Mouse (Mus musculus) CH12.LX (cell line): ENCODE measurements at regions not wholly inside any gene's neighbourhood (a gene's known extent, or its start where the extent isn't known, plus 50 kb on each side); places are given as distances from the start of the nearest gene placed in this dataset.

Source experiments
- DNase-seq: peaks from one replicate; pipeline ENCODE4 v3.0.0-alpha.2; 2013; ENCODE audit errors: extremely low read depth
- H3K27ac ChIP-seq: 2 replicates; pipeline ENCODE4 v1.5.1; 2012; ENCODE audit warnings: low read depth, mild to moderate bottlenecking, control low read depth, moderate library complexity; ENCODE audit not compliant: insufficient read depth
- H3K27me3 ChIP-seq: replicated peaks from 2 replicates; pipeline ENCODE3; 2012; ENCODE audit warnings: inconsistent platforms
- H3K36me3 ChIP-seq, 2 experiments: replicated peaks in 1 of 2; 2 replicates each; pipeline versions ENCODE3 to v1.6.1; 2012; ENCODE audit warnings: inconsistent platforms in 1 of 2, low read length in 1 of 2, mild to moderate bottlenecking in 1 of 2, mixed read lengths in 1 of 2, moderate library complexity in 1 of 2; ENCODE audit not compliant: control insufficient read depth in 1 of 2, insufficient read depth in 1 of 2
- H3K4me1 ChIP-seq, 2 experiments: 2 replicates each; pipeline ENCODE4 v1.6.1; 2012; ENCODE audit warnings: inconsistent platforms in 1 of 2, moderate library complexity in 1 of 2; ENCODE audit not compliant: insufficient read depth in 2 of 2, control insufficient read depth in 1 of 2
- H3K4me2 ChIP-seq: 2 replicates; pipeline ENCODE4 v1.6.1; 2012; ENCODE audit warnings: low read depth, mild to moderate bottlenecking, control low read depth; ENCODE audit not compliant: poor library complexity, insufficient read depth, severe bottlenecking
- H3K4me3 ChIP-seq, 3 experiments: fragments of 150-350 bp in 1 of 3; sonication (generic) in 1 of 3; replicated peaks in 1 of 3; 2 replicates each; pipeline versions ENCODE3 to v1.5.1; 2011 to 2012; ENCODE audit warnings: low read depth in 2 of 3, low read length in 2 of 3, mild to moderate bottlenecking in 2 of 3, moderate library complexity in 2 of 3, control low read depth in 1 of 3, improper control_type of control experiment in 1 of 3, inconsistent platforms in 1 of 3, mixed read lengths in 1 of 3; ENCODE audit not compliant: poor library complexity in 1 of 3
- H3K79me2 ChIP-seq: replicated peaks from 2 replicates; pipeline ENCODE4 v1.6.1; 2012; ENCODE audit warnings: mild to moderate bottlenecking, moderate library complexity; ENCODE audit not compliant: control insufficient read depth, poor library complexity, insufficient read depth, severe bottlenecking; ENCODE audit errors: extremely low read depth
- H3K9ac ChIP-seq: 2 replicates; pipeline ENCODE4 v1.6.1; 2012; ENCODE audit warnings: low read depth, mild to moderate bottlenecking, control low read depth, moderate library complexity; ENCODE audit not compliant: insufficient read depth
- H3K9me3 ChIP-seq: replicated peaks from 2 replicates; pipeline ENCODE3; 2012; ENCODE audit warnings: low read length, inconsistent platforms, mixed read lengths
- BHLHE40 ChIP-seq: IDR thresholded peaks from 2 replicates; pipeline ENCODE4 v1.6.1; 2011; ENCODE audit warnings: mild to moderate bottlenecking, low read depth, low read length, improper control_type of control experiment
- CHD1 ChIP-seq: IDR thresholded peaks from 2 replicates; pipeline ENCODE4 v1.6.1; 2012; ENCODE audit warnings: low read depth, low read length, improper control_type of control experiment, inconsistent platforms
- E2F4 ChIP-seq: IDR thresholded peaks from 2 replicates; pipeline ENCODE4 v1.6.1; 2011; ENCODE audit warnings: low read depth, low read length, improper control_type of control experiment; ENCODE audit not compliant: insufficient replicate concordance
- ELF1 ChIP-seq: IDR thresholded peaks from 2 replicates; pipeline ENCODE4 v1.6.1; 2014; ENCODE audit warnings: low read depth, mild to moderate bottlenecking, inconsistent platforms, low read length, improper control_type of control experiment
- IRF4 ChIP-seq: IDR thresholded peaks from 2 replicates; pipeline ENCODE4 v1.6.1; 2014; ENCODE audit warnings: low read depth, mild to moderate bottlenecking, inconsistent platforms, low read length, improper control_type of control experiment
- JUN ChIP-seq: IDR thresholded peaks from 2 replicates; pipeline ENCODE4 v1.6.1; 2011; ENCODE audit warnings: low read depth, mild to moderate bottlenecking, low read length, improper control_type of control experiment, moderate library complexity; ENCODE audit not compliant: insufficient read depth
- JUND ChIP-seq: conservative IDR thresholded peaks from 2 replicates; pipeline ENCODE4 v1.6.1; 2011; ENCODE audit warnings: low read depth, low read length, improper control_type of control experiment
- KAT2A ChIP-seq: IDR thresholded peaks from 2 replicates; pipeline ENCODE4 v1.6.1; 2012; ENCODE audit warnings: low read length, improper control_type of control experiment, inconsistent platforms; ENCODE audit not compliant: insufficient replicate concordance
- MAZ ChIP-seq: IDR thresholded peaks from 2 replicates; pipeline ENCODE4 v1.6.1; 2012; ENCODE audit warnings: low read depth, mild to moderate bottlenecking, inconsistent platforms, low read length, improper control_type of control experiment, moderate library complexity
- MXI1 ChIP-seq: IDR thresholded peaks from 2 replicates; pipeline ENCODE4 v1.6.1; 2011; ENCODE audit warnings: mild to moderate bottlenecking, low read depth, low read length, improper control_type of control experiment
- NRF1 ChIP-seq: IDR thresholded peaks from 2 replicates; pipeline ENCODE4 v1.6.1; 2014; ENCODE audit warnings: low read depth, mild to moderate bottlenecking, inconsistent platforms, low read length, improper control_type of control experiment, moderate library complexity
- PAX5 ChIP-seq: IDR thresholded peaks from 2 replicates; pipeline ENCODE4 v1.6.1; 2012; ENCODE audit warnings: low read length, inconsistent platforms, mixed read lengths
- POLR2A ChIP-seq: IDR thresholded peaks from 2 replicates; pipeline ENCODE4 v1.6.1; 2011; ENCODE audit warnings: low read depth, mild to moderate bottlenecking, improper control_type of control experiment, low read length
- POLR2AphosphoS2 ChIP-seq: IDR thresholded peaks from 2 replicates; pipeline ENCODE4 v1.6.1; 2011; ENCODE audit warnings: low read depth, low read length, improper control_type of control experiment
- RAD21 ChIP-seq: IDR thresholded peaks from 2 replicates; pipeline ENCODE4 v1.6.1; 2011; ENCODE audit warnings: low read depth, mild to moderate bottlenecking, low read length, improper control_type of control experiment, moderate library complexity
- RCOR1 ChIP-seq: conservative IDR thresholded peaks from 2 replicates; pipeline ENCODE4 v1.6.1; 2012; ENCODE audit warnings: low read depth, mild to moderate bottlenecking, inconsistent platforms, low read length, improper control_type of control experiment
- SIN3A ChIP-seq: IDR thresholded peaks from 2 replicates; pipeline ENCODE4 v1.6.1; 2012; ENCODE audit warnings: low read length, improper control_type of control experiment, inconsistent platforms
- UBTF ChIP-seq: IDR thresholded peaks from 2 replicates; pipeline ENCODE4 v1.6.1; 2012; ENCODE audit warnings: low read depth, mild to moderate bottlenecking, inconsistent platforms, low read length, improper control_type of control experiment, moderate library complexity
- USF2 ChIP-seq: conservative IDR thresholded peaks from 2 replicates; pipeline ENCODE4 v1.6.1; 2011; ENCODE audit warnings: low read depth, low read length, improper control_type of control experiment
- ZC3H11A ChIP-seq: IDR thresholded peaks from 2 replicates; pipeline ENCODE4 v1.6.1; 2012; ENCODE audit warnings: low read depth, mild to moderate bottlenecking, inconsistent platforms, low read length, improper control_type of control experiment
- ZNF384 ChIP-seq: IDR thresholded peaks from 2 replicates; pipeline ENCODE4 v1.6.1; 2012; ENCODE audit warnings: low read depth, low read length, improper control_type of control experiment, inconsistent platforms
- dilution Hi-C: fragments of 300-500 bp; cut with MboI; formaldehyde crosslinking; loops from 2 replicates; pipeline ENCODE4 v1.14.3; 2020; ENCODE audit warnings: low sequenced_read_pairs; ENCODE audit not compliant: extremely low pct_unique_long_range_greater_than_20kb, extremely low pct_ligation_motif_present
- in situ Hi-C: fragments of 300-500 bp; cut with MboI; formaldehyde crosslinking; loops from 3 replicates; pipeline ENCODE4 v1.14.3; 2019; ENCODE audit warnings: low sequenced_read_pairs, low pct_ligation_motif_present, low pct_unique_long_range_greater_than_20kb, mixed read lengths

DNA sequence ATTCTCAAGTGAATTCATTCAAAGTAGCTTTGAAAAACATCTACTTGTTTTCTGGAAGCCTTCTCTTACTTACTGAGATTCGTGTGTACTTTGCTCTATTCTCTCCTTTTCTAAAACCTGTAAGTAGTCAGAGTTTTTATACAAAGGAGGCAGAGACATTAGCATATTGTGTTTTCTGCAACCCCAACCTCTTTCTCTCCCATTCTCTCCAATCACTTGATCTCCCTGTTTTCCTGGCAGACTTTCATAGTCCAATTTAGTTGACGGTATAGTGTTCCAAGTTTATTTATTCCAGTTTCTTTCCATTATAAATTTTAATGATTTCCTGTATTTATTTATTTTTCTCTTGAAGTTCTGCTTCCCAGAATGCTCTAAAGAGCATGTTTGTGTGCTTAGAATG, 393.7 kb upstream of the Impg1 start:
- H3K4me3 ChIP-seq: no peak overlapping the region
- H3K79me2 ChIP-seq: no peaks in the 10 kb centered on the region
- TF ChIP-seq E2F4: no peak
- TF ChIP-seq MAZ: no peak
- no peak for TF ChIP-seq MXI1
- TF ChIP-seq USF2: no peak
- TF ChIP-seq ZC3H11A: no peak
- no peak for TF ChIP-seq JUN
- no peak for TF ChIP-seq PAX5
- TF ChIP-seq RCOR1: no peak
- no peak for TF ChIP-seq POLR2A
- no peak for TF ChIP-seq IRF4
- TF ChIP-seq SIN3A: no peak
- no peak for TF ChIP-seq POLR2AphosphoS2
- TF ChIP-seq ZNF384: no peak
- no peak for TF ChIP-seq JUND
- TF ChIP-seq, all 38 proteins: peak for 0
- no peak for DNase-seq
- no peaks in the 10 kb centered on the region for H3K36me3 ChIP-seq
- H3K4me2 ChIP-seq: no peak overlapping the region
- no peak overlapping the region for H3K9ac ChIP-seq
- dilution Hi-C loops (no loop called here), in situ Hi-C loops (no loop called here)
- no peaks in the 10 kb centered on the region for H3K9me3 ChIP-seq
- no peak overlapping the region for H3K27ac ChIP-seq
- peaks cover 0 to 5% of the 10 kb centered on the region in 2 experiments; a peak in 1 of 4 replicates for H3K4me1 ChIP-seq
- H3K27me3 ChIP-seq: no peaks in the 10 kb centered on the region

DNA sequence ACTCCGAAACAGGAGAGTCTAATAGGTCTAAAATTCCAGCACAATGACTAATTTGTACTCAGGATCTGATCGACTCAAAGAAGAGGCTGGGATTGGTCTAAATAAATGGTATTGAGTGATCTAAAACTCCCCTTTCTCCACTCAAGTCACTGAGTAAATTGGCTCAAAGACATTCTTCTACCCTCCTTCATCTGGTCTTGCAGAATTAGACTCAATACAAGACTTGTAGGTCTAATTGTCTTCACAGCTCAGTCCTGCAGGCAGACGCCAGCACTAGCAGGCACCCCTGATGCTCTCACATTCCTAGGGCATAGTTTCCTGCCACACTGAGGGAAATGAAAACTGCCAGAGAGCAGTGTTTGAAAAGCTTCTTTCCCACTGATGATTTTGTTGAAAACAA, 382.9 kb upstream of the Impg1 start:
- H3K9ac ChIP-seq: no peak overlapping the region
- no peaks in the 10 kb centered on the region for H3K9me3 ChIP-seq
- no peaks in the 10 kb centered on the region for H3K4me1 ChIP-seq
- DNase-seq: no peak
- H3K79me2 ChIP-seq: no peaks in the 10 kb centered on the region
- no peak overlapping the region for H3K27ac ChIP-seq
- no peak overlapping the region for H3K4me2 ChIP-seq
- in situ Hi-C loops: no loop called here
- TF ChIP-seq ELF1 (no peak), RAD21 (no peak), BHLHE40 (no peak), NRF1 (no peak), JUND (no peak), MXI1 (no peak), CHD1 (no peak), SIN3A (no peak), IRF4 (no peak), UBTF (no peak), KAT2A (no peak), E2F4 (no peak), MAZ (no peak), ZC3H11A (no peak)
- TF ChIP-seq, all 38 proteins: peak for 0
- dilution Hi-C loops: no loop called here
- Histone ChIP-seq H3K36me3 (no peaks in the 10 kb centered on the region), H3K27me3 (no peaks in the 10 kb centered on the region), H3K4me3 (no peak overlapping the region)
